Mouse (Mus musculus) layer of hippocampus, adult 9-11 months (tissue): ENCODE results near the gene BC025920.
"Not testable (repeated sequence)": the region's sequence is repeated elsewhere in the genome, so short reads cannot be mapped to it uniquely, and the experiment has no call there.

Experiments
- DNase-seq: peaks from one replicate; pipeline ENCODE4 v3.0.0; 2022

BC025920 gene

GRCm38 (mm10) chr10:81604968-81605665 lies 953 bp upstream of the BC025920 start:
- peak; percentile 87 for DNase-seq

DNA sequence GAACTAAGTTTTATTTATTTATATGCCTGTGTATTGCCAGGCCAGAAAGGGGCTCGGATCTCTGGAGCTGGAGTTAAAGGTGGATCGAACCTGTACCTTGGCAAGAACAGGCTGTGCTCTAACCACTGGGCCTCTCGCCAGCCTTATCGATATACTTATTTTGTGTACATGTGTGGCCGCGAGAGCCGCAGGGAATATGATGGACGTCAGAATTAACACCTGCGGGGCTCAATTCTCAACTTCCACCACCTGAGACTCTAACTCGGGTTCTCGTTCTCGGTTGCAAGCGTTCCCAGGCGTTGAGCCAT lies 450 bp upstream of the BC025920 start:
- no peak for DNase-seq

GRCm38 (mm10) chr10:81608308-81608707 lies 2.2 kb downstream of the BC025920 start:
- DNase-seq: no peak

- no peak for DNase-seq
These were observed 6.7 kb downstream of the BC025920 start for GRCm38 (mm10) chr10:81612779-81613178.

DNA sequence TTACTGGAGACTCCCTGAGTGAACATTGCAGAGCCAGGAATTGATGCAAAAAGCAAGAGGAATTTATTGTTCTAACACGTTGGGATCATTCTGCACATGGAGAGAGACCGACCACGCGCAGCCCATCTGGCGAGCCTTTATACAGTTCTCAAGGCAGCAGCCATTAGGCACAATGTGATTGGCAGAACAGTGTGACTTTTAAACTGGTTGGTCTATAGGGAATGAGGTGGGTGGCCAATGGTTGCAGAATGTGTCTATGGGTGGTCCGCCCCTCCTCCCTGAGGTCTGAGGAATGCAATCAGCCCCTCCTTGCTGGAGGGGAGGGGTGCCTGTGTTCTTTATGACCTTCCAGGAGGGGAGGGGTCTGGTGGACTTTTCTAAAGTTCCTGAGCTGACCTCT lies 9.4 kb downstream of the BC025920 start:
- DNase-seq: peak; percentile 81

DNA sequence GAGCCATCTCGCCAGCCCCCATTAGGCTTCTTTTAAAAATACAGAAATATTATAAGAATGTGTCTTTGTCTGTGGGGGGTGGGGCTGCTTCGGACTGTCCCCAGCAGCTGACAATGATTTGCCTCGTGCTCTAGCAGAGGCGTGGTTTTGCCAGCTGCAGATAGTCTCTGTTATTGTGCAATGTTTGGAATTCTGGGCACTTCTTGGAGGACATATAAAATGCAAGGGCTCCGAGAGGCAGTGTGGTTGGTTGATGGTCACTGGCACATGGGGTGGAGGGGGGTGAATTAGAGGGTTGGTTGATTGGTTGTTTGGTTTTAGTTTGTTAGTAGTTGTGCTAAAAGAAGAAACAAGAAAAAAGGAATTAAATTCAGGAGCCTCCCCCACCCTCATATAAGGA lies 13.9 kb downstream of the BC025920 start:
- no peak for DNase-seq

DNA sequence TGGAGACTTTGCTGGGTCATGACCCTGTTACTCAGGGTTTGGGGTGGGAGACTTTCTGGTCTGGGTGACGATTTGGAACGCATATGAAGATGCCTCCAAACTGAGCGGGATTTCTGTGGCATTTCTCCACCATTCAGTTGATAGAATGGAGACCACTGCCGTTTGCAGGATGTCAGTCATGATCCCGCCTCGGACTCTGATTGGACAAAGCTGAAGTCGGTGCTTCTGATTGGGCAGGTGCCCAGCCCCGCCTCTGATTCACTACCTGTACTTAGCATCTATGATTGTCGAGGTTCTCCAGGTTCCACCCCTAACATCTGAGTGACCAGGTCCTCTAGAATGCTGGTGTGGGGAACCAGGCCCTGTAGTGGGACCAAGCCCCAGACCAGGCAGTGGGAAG lies 14.7 kb downstream of the BC025920 start:
- no peak for DNase-seq

DNA sequence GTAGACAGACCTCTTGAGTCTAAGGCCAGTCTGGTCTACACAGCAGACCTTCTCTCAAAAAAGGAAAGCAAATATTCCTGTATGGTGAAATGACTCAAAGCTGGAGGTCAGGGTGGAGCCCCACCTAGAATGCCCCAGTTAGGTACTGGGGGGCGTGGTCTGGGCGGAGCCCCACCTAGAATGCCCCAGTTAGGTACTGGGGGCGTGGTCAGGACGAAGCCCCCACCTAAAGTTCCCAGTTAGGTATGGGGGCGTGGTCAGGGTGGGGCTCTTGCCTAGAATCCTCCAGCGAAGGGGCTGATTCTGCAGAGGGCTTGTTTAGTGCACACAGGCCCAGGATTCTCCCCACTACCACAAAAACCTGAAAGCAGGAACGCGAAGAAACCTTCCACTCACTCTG lies 17.4 kb downstream of the BC025920 start:
- no peak for DNase-seq

- DNase-seq: no peak
These were observed 20.3 kb downstream of the BC025920 start for GRCm38 (mm10) chr10:81626101-81626993.

DNA sequence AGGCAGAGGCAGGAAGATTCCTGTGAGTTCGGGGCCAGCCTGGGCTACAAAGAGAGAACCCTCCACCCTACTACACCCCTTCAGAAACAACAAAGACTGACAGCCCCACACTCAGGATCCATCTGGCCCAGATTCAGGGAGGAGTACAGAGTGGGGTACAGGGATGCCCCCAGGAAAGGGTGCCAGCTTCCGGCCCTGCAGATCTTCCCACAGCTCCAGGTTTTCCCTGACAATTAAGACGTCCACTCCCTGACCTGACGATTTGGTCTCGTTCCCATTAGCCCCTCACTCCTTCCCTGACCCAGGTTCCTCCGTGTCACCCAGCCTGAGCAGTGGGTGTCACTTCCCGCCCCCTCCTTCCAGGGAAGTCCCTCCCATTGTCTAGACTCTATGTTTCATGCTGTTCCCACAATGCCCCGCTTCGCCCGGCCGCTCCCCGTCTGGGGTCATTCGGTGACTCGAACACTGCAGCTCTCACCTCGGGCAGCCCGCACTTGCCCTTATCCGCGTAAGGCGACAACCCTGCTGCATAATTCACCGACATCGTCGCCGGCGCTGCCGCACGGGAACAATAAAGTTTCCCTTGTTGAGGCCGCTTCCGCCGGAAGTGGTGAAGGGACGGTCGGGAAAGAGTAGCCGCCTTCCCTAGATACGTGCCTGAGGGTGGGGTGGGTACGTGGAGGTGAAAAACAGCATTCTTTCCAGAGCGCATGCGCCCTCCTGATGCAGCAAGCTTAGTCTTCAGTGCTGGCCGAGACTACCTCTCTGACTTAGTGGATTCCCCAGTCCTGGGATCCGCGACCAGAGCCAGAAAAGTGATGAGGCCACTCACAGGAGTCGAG lies 21.1 kb downstream of the BC025920 start, which contains the start of gene Sirt6:
TSS of gene Sirt6 (minus strand) at position 804 of the 842 bp plus-strand sequence.
- peak; percentile 96 for DNase-seq

- DNase-seq: no peak
These were observed 21.8 kb downstream of the BC025920 start for GRCm38 (mm10) chr10:81627836-81628220.

GRCm38 (mm10) chr10:81628390-81628789 lies 22.3 kb downstream of the BC025920 start, which contains the start of gene Ankrd24:
Ankrd24 (plus strand) TSS chr10:81628540.
- no peak for DNase-seq

GRCm38 (mm10) chr10:81633253-81634099 lies 27.4 kb downstream of the BC025920 start:
- DNase-seq: peak; percentile 87

GRCm38 (mm10) chr10:81636338-81636737 lies 30.3 kb downstream of the BC025920 start:
- no peak for DNase-seq

- DNase-seq: no peak
These were observed 32.0 kb downstream of the BC025920 start for GRCm38 (mm10) chr10:81638101-81638500.

DNA sequence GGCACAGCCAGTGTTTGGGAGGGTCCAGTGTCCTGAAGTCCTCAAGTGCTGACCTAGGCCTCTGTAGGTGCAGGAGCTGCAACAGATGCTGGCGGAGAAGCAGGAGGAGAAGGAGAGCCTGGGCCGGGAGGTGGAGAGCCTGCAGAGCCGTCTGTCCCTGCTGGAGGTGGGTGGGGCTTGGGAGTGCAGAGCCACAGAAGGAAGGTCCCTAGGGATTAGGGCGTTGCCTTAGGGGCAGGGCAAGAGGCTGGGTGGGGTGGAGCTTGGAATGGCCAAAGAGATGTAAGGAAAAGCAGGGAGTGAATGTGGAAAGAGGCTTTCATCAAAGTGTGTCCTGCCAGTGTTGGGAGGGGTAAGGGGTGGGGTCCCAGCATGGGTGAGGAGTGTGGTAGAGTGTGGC lies 34.8 kb downstream of the BC025920 start:
- not testable (repeated sequence) for DNase-seq

DNA sequence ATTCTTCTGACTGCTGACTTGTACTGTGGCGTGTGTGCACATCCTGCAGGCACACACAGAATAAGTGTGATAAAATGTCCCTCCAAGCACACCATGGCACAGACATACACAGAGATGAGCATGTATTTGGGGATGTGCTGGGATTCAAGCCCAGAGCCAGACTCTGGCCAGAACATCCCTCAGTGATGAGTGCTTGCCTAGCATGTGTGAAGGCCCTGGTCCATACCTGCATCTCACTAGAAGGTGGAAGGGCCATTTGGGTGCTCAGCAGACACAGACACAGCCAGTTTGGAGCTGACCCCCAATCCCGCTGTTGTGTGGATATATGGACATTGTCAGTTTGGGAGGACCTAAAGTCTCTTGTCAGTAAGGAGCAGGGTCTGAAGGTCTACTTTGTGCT lies 35.5 kb downstream of the BC025920 start:
- DNase-seq: no peak

DNA sequence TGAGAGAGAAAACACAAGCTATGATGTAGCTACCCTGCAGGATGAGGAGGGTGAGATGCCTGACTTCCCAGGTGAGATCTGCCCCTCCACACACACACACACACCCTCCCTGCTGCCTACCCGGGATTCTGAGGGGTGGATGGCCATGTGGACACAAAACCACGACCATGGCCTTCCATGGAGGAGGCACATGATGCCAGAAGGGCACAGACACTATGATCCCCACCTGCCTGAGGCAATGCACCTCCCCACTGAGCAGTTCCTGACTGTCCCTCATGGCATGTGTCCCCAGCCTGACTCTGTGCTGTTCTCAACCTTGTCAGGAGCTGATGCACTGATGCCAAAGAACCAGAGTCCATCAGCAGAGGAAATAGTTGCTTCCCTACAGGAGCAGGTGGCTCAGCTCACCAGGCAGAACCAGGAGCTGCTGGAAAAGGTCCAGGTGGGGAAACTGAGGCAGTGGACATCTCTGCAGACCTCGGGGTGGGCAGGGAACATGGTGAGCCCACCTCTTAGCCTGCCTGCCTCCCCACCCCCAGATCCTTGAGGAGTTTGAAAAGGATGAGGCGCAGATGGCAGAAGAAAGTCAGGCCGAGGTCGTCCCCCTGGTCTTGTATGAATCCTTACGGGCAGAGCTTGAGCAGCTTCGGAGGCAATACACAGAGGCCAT lies 36.0 kb downstream of the BC025920 start:
- DNase-seq: no peak

DNA sequence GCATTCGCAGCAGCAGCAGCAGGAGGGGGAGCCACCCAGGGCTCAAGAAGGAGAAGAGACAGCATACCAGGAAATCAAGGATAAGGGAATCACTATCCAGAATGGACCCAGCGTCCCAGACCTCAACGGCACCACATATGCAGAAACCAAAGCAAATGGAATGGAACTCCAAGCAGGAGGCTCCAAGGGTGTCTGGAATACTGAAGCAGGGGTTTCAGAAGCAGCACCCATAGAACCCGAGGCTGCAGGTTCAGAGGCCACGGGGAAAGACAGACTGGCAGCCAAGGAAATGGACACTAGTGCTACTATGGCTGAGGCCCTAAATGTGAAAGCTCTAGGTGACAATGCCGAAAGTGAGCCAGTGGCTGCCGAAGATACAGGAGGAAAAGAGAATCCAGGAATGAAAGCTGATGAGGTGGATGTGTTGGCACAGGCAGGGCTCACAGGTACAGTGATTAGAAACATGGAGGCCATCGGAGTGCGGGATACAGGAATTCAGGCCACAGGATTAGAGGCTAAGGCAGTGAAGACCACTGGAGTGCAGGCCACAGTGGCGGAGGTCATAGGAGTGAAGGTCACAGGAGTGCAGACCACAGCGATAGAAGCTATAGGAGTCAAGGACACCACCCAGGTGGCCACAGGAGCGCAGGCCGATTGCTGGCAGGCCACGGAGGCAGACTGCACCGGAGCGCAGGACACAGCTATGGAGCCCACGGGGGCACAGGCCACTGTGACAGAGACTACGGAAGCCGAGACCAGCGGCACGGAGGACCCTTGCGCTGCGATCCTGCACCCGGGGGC lies 36.8 kb downstream of the BC025920 start:
- no peak for DNase-seq

- peak; percentile 97 for DNase-seq
These were observed 37.5 kb downstream of the BC025920 start for GRCm38 (mm10) chr10:81643449-81644055.
